Mouse (Mus musculus): Measurements from ENCODE around the gene Rhoj. TPM values are rescaled to one million over a fixed set of nuclear protein-coding genes. Genes with fewer than 3 reads are reported as not detected.

Rhoj gene
- 11.4 and 17.5 TPM in 2 replicates for polyA plus RNA-seq (2012; rRNA removed)

DNA sequence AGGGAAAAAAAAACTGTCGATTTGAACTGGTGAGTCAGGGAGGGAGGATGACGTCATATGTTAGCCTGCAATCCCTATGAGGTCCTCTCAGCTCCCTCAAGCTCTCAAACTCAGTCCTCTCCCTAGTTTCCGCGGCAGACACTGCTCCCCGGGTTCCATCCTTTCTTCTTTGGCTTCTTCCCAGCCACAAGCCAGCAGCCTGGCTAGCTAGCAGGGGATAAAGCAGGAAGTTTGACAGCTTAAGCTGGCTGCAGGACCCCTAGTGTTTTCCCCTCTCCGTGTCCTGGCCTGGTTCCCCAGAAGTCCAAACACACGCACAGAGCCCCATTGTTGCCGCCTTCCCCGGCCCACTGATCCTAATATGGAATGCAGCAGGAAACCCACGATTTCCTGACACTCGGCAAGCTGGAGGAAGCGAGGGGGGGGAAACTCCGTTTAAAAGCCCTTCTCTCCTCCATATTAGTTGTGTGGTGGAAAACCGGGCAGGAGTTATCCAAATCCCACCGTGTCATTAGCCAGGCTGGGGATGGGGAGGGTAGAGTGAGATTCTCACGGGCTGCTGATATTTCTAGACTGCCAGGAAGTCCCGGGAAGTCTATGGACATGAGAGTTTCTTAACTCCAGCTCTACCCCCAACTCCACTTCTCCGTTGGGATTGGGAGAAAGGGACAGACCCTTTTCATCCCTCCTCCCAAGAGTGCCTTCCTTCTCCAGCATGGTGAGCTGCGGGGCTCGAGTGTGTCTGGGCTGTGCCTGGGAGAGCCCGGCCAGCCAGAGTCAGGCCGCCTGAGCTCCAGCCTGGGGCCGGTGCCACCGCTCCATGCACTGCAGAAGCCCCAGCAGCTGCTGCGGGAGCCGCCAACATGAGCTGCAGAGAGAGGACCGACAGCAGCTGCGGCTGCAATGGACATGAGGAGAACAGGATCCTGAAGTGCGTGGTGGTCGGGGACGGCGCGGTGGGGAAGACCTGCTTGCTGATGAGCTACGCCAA lies at the start of gene Rhoj:
TSS of gene Rhoj (plus strand) at position 362 of the 991 bp plus-strand sequence.
- WGBS = 1% methylated on average over 34 of the region's 34 CpGs

DNA sequence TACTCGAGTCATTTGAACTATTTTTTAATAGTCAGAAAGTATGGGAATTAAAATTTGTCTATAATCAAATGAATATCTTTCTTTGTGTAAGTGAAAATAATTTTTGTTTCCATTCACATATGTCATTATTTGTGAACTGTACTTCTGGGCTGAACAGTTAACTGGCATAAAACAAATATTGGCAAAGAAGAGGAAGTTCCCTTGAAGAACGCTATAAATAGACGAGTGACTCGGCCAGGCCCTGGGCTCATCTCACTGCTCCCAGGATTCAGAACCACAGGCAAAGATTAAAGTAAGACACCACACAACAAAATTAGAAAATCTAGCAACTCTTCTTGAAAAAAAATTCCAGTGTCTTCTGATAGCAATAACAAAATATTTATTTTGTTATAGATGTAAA lies 36.4 kb upstream of the Rhoj start:
- no peak overlapping the region for H3K27ac ChIP-seq (ENCODE audit: insufficient read depth, low read depth, low read length)
- no peak for TF ChIP-seq POLR2A (IDR thresholded peaks at IDR 0.05; ENCODE audit: low read depth, low read length)
- no peak for TF ChIP-seq CTCF (IDR thresholded peaks at IDR 0.05; ENCODE audit: extremely low read depth, insufficient read length, insufficient replicate concordance, low read depth, low read length)
- no peak overlapping the region for H3K4me3 ChIP-seq (ENCODE audit: low read depth, low read length)
- H3K4me1 ChIP-seq (ENCODE audit: control insufficient read depth, insufficient read depth, insufficient read length, low read length) = no peaks in the 10 kb centered on the region
- no peaks in the 10 kb centered on the region for H3K36me3 ChIP-seq (ENCODE audit: control insufficient read depth, insufficient read depth, low read length)
- H3K27me3 ChIP-seq (ENCODE audit: control insufficient read depth, insufficient read depth, low read length) = no peaks in the 10 kb centered on the region
- whole genome bisulfite sequencing = 36% methylated on average over 4 of the region's 4 CpGs

More for the DNA sequence above, at the start of gene Rhoj:
- TF ChIP-seq POLR2A (IDR thresholded peaks at IDR 0.05; ENCODE audit: low read depth, low read length) (no peak; the same call in 1 of the 2 replicates), CTCF (IDR thresholded peaks at IDR 0.05; ENCODE audit: extremely low read depth, insufficient read length, insufficient replicate concordance, low read depth, low read length) (no peak)
- Histone ChIP-seq H3K4me1 (ENCODE audit: control insufficient read depth, insufficient read depth, insufficient read length, low read length) (peaks cover 5% of the 10 kb centered on the region; the same call in 1 of the 2 replicates), H3K36me3 (ENCODE audit: control insufficient read depth, insufficient read depth, low read length) (no peaks in the 10 kb centered on the region), H3K27ac (ENCODE audit: insufficient read depth, low read depth, low read length) (peak within 1 kb of the TSS; percentile 85), H3K4me3 (ENCODE audit: low read depth, low read length) (peak within 1 kb of the TSS; percentile 59), H3K27me3 (ENCODE audit: control insufficient read depth, insufficient read depth, low read length) (no peaks in the 10 kb centered on the region)

DNA sequence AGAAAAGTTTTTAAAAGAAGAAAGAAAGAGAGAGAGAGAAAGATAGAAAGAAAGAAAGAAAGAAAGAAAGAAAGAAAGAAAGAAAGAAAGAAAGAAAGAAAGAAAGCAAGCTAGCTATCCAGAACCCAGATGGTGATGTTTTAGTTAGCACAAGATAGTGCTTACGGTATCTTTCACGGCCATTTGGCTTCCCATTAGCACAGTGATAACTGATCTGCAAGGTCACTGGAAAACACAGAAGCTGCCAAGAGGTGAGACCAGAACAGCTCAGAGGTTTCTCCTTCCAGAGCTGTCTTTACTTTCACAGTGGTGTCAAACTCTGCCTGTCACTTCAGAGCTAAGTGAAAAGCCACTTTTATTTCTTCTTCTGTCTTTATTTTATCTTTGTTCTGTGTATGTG lies 32.4 kb upstream of the Rhoj start:
- TF ChIP-seq CTCF (IDR thresholded peaks at IDR 0.05; ENCODE audit: extremely low read depth, insufficient read length, insufficient replicate concordance, low read depth, low read length) (no peak), POLR2A (IDR thresholded peaks at IDR 0.05; ENCODE audit: low read depth, low read length) (no peak)
- Histone ChIP-seq H3K36me3 (ENCODE audit: control insufficient read depth, insufficient read depth, low read length) (no peaks in the 10 kb centered on the region), H3K27me3 (ENCODE audit: control insufficient read depth, insufficient read depth, low read length) (no peaks in the 10 kb centered on the region), H3K4me1 (ENCODE audit: control insufficient read depth, insufficient read depth, insufficient read length, low read length) (no peaks in the 10 kb centered on the region), H3K27ac (ENCODE audit: insufficient read depth, low read depth, low read length) (no peak overlapping the region), H3K4me3 (ENCODE audit: low read depth, low read length) (no peak overlapping the region)
- WGBS = 50% methylated on average over 2 of the region's 2 CpGs

DNA sequence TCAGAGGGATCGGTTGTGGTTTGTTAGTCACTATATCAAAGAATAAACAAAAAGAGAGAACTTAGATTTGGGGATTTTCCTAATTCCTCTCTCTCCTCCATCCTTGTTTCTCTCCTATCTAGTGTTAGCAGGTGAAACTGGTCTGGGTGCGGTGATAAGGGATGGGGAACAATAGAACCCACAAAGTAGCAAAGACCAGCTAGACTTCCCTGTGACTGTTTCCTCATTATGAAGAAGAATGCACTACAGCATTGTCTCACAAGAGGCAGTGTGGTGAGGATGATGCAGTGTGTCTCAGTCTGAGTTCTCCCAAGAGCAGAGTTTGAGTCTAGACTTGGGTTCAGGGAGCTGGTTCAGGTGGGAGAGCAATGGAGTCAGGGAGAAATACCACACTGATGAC lies 30.7 kb upstream of the Rhoj start:
- no peak overlapping the region for H3K4me3 ChIP-seq (ENCODE audit: low read depth, low read length)
- H3K27me3 ChIP-seq (ENCODE audit: control insufficient read depth, insufficient read depth, low read length) = no peaks in the 10 kb centered on the region
- no peaks in the 10 kb centered on the region for H3K36me3 ChIP-seq (ENCODE audit: control insufficient read depth, insufficient read depth, low read length)
- WGBS = 74% methylated on average over 2 of the region's 2 CpGs
- TF ChIP-seq POLR2A (IDR thresholded peaks at IDR 0.05; ENCODE audit: low read depth, low read length) (no peak), CTCF (IDR thresholded peaks at IDR 0.05; ENCODE audit: extremely low read depth, insufficient read length, insufficient replicate concordance, low read depth, low read length) (no peak)
- no peaks in the 10 kb centered on the region for H3K4me1 ChIP-seq (ENCODE audit: control insufficient read depth, insufficient read depth, insufficient read length, low read length)
- H3K27ac ChIP-seq (ENCODE audit: insufficient read depth, low read depth, low read length) = no peak overlapping the region

DNA sequence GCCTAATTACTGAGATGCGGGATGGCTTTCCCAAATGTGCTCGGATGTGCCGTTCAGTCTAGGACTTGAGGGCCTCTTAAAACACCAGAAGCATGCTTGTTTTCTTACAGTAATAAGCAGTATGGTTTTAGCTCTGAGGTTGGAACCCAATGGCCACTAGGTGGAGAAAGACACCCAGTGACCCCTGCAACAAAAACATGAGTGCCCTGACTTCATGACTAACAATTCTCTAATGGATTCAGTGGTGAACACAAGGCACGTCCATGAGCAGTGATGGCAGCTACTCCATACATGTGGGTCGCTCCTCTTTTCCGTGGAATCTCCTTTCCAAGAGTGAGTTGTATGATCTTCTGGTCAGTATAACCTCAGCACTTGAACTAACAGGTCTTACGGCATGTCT lies 27.6 kb upstream of the Rhoj start:
- H3K4me1 ChIP-seq (ENCODE audit: control insufficient read depth, insufficient read depth, insufficient read length, low read length) = no peaks in the 10 kb centered on the region
- 63% methylated on average over 7 of the region's 7 CpGs for WGBS
- TF ChIP-seq CTCF (IDR thresholded peaks at IDR 0.05; ENCODE audit: extremely low read depth, insufficient read length, insufficient replicate concordance, low read depth, low read length) (no peak), POLR2A (IDR thresholded peaks at IDR 0.05; ENCODE audit: low read depth, low read length) (no peak)
- H3K36me3 ChIP-seq (ENCODE audit: control insufficient read depth, insufficient read depth, low read length) = no peaks in the 10 kb centered on the region
- H3K4me3 ChIP-seq (ENCODE audit: low read depth, low read length) = no peak overlapping the region
- H3K27me3 ChIP-seq (ENCODE audit: control insufficient read depth, insufficient read depth, low read length) = no peaks in the 10 kb centered on the region
- H3K27ac ChIP-seq (ENCODE audit: insufficient read depth, low read depth, low read length) = no peak overlapping the region

DNA sequence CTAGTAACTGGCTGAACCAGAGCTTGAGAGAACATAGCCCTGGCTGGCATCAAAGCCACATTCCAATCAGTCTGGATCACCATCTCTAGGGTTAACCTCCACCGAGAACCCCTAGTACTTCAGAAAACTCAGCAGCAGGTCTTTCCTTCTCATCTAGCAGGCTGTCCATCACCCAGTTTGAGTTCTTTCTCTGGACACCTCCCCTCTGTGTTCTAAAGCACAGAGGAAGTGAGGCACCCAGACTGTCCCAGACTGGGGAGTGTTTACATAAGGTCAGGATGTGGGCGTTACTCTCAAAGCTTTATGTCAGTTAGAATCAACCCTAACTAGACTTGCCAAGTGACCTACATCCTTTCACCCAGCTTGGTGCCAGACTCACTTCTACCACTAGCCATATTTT lies 24.9 kb upstream of the Rhoj start:
- Histone ChIP-seq H3K4me3 (ENCODE audit: low read depth, low read length) (no peak overlapping the region), H3K4me1 (ENCODE audit: control insufficient read depth, insufficient read depth, insufficient read length, low read length) (no peaks in the 10 kb centered on the region), H3K27me3 (ENCODE audit: control insufficient read depth, insufficient read depth, low read length) (no peaks in the 10 kb centered on the region), H3K27ac (ENCODE audit: insufficient read depth, low read depth, low read length) (no peak overlapping the region), H3K36me3 (ENCODE audit: control insufficient read depth, insufficient read depth, low read length) (no peaks in the 10 kb centered on the region)
- 25% methylated on average over 2 of the region's 2 CpGs for WGBS
- TF ChIP-seq CTCF (IDR thresholded peaks at IDR 0.05; ENCODE audit: extremely low read depth, insufficient read length, insufficient replicate concordance, low read depth, low read length) (no peak), POLR2A (IDR thresholded peaks at IDR 0.05; ENCODE audit: low read depth, low read length) (no peak)

DNA sequence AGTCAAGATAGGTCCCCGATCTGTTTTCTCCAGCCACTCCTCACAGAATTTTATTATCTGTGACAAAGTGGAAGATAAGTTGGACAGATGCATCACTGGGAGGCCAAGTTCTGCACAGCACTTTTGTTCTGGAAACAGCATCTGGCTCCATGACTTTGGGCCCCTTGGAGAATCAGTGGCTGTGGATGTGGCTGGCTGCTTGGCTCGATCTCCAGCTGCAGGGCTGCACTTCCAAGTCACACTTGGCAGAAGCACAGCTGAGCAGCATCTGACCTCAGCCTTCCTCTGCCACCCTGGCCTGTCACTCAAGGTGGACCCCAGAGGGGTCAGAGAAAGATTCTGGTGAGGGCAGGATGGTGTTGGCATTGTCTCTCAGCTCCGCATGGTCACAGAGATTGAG lies 22.0 kb upstream of the Rhoj start:
- 67% methylated on average over 3 of the region's 3 CpGs for WGBS
- Histone ChIP-seq H3K36me3 (ENCODE audit: control insufficient read depth, insufficient read depth, low read length) (no peaks in the 10 kb centered on the region), H3K4me1 (ENCODE audit: control insufficient read depth, insufficient read depth, insufficient read length, low read length) (no peaks in the 10 kb centered on the region), H3K4me3 (ENCODE audit: low read depth, low read length) (no peak overlapping the region), H3K27me3 (ENCODE audit: control insufficient read depth, insufficient read depth, low read length) (no peaks in the 10 kb centered on the region), H3K27ac (ENCODE audit: insufficient read depth, low read depth, low read length) (no peak overlapping the region)
- TF ChIP-seq POLR2A (IDR thresholded peaks at IDR 0.05; ENCODE audit: low read depth, low read length) (no peak), CTCF (IDR thresholded peaks at IDR 0.05; ENCODE audit: extremely low read depth, insufficient read length, insufficient replicate concordance, low read depth, low read length) (no peak)
